In the genomic region with DNA sequence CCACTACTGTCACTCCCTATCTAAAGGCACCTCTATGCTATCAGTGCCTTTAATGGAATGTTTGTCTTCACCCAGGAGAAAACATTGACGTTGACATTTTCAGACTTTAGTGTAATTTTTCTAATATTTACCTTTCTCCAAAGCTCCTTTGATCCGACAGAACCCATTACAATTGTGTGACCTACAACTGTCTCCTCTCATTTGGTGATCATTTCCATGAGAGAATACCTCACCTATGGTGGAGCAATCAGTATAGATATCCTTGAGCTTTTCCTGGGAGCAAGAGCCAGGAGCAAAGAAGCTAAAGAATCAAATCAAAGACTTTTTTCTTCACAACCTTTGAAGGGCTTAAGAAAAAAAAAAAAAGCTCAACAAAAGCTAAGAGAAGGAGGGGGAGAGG, we compare ENCODE assay signal across 15 mouse cellular contexts.
"Had no signal": no experiment of that assay in that cellular context is flagged by ENCODE, and none has a peak within 500 bp of the region (broad histone marks: within the 10 kb centered on the region; RNA-seq: fewer than 3 reads in every experiment).

No protein-coding gene starts in this region.

- H3K27ac ChIP-seq: neural tube, embryonic 12.5 days; neural tube, embryonic 13.5 days; neural tube, embryonic 15.5 days had no signal

- H3K4me2 ChIP-seq: neural tube, embryonic 12.5 days; neural tube, embryonic 13.5 days; neural tube, embryonic 15.5 days had no signal

- H3K9ac ChIP-seq: neural tube, embryonic 12.5 days; neural tube, embryonic 13.5 days; neural tube, embryonic 15.5 days had no signal

- H3K4me3 ChIP-seq: neural tube, embryonic 12.5 days; neural tube, embryonic 13.5 days; neural tube, embryonic 15.5 days had no signal

- H3K36me3 ChIP-seq: neural tube, embryonic 12.5 days; neural tube, embryonic 13.5 days; neural tube, embryonic 15.5 days had no signal

- H3K9me3 ChIP-seq: neural tube, embryonic 12.5 days; neural tube, embryonic 13.5 days; neural tube, embryonic 15.5 days had no signal

- DNase-seq: retina, postnatal 1 day; right cerebral cortex, adult 18-20 months; right cerebral cortex, postnatal 14 days; right cerebral cortex, postnatal 25 days; right cerebral cortex, postnatal 4 days; spleen, adult 18-20 months; thymus, adult 18-20 months; thymus, adult 2 months; thymus, postnatal 14 days; thymus, postnatal 25 days; thymus, postnatal 36 days; thymus, postnatal 4 days had no signal

- H3K4me1 ChIP-seq: neural tube, embryonic 12.5 days; neural tube, embryonic 13.5 days; neural tube, embryonic 15.5 days had no signal

- H3K27me3 ChIP-seq: neural tube, embryonic 12.5 days; neural tube, embryonic 13.5 days; neural tube, embryonic 15.5 days had no signal
